ENCODE assay signal across 17 mouse cellular contexts in the genomic region with DNA sequence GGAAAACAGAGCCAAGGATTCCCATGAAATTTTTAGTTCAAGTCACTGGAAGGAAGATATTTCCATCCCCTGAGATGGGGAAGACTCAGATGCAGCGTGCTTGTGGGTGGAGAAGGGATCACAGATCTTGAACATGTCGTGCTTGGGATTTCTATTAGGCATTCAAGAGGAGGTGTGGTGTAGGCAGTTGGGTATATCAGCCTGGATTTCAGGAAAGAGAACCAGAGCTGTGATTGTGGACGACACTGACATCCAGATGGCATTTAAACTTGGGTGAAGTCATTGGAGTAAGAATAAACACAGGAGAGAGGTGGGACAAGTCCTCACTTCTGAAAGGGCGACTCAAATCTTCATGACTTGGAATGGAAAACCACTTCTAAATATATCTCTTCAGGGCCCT.
DNase-seq lines count a peak whose midpoint lies in the region.
"Had no signal": no experiment of that assay in that cellular context is flagged by ENCODE, and none has a peak within 500 bp of the region (broad histone marks: within the 10 kb centered on the region; RNA-seq: fewer than 3 reads in every experiment).

No protein-coding gene starts in this region.

- H3K9me3 ChIP-seq in heart, embryonic 10.5 days, result 0 out of 2 replicates have a peak, but pooled peaks cover 4% of the 10 kb centered on the region
- H3K9me3 ChIP-seq: embryonic facial prominence, embryonic 12.5 days; forebrain, embryonic 15.5 days; hindbrain, embryonic 15.5 days had no signal

- H3K36me3 ChIP-seq in heart, embryonic 10.5 days, result no peaks in the 10 kb centered on the region
- H3K36me3 ChIP-seq: embryonic facial prominence, embryonic 12.5 days; forebrain, embryonic 15.5 days; hindbrain, embryonic 15.5 days had no signal

- H3K27me3 ChIP-seq in heart, embryonic 10.5 days (ENCODE audit: insufficient read depth, poor library complexity, severe bottlenecking), result no peaks in the 10 kb centered on the region
- H3K27me3 ChIP-seq: embryonic facial prominence, embryonic 12.5 days; forebrain, embryonic 15.5 days; hindbrain, embryonic 15.5 days; Patski had no signal

- H3K4me3 ChIP-seq in heart, embryonic 10.5 days, result no peak overlapping the region
- H3K4me3 ChIP-seq: embryonic facial prominence, embryonic 12.5 days; forebrain, embryonic 15.5 days; hindbrain, embryonic 15.5 days had no signal

- WGBS in heart, embryonic 10.5 days, result 69% methylated on average over 4 of the region's 4 CpGs

- DNase-seq in frontal cortex, adult 2 months (ENCODE audit: extremely low spot score in 1 of 2, low spot score in 1 of 2), result peak; percentile 72 to 82
- DNase-seq in frontal cortex, postnatal 10 days (ENCODE audit: low spot score in 2 of 2), result no peak
- DNase-seq in right cerebral cortex, postnatal 36 days (ENCODE audit: low spot score in 2 of 2), result peak; percentile 34 to 77
- DNase-seq in right cerebral cortex, postnatal 4 days, result no peak
- peak; percentile 30 to 53 for DNase-seq in left cerebral cortex, postnatal 14 days (ENCODE audit: low spot score in 2 of 2)
- DNase-seq in heart, postnatal 25 days (ENCODE audit: low spot score), result no peak
- DNase-seq in heart, embryonic 10.5 days (ENCODE audit: low spot score), result no peak
- DNase-seq: adrenal gland, postnatal 14 days; cerebellum, adult 2 months; cerebellum, postnatal 10 days; embryo, embryonic 11 days; gastrocnemius, postnatal 10 days; heart, postnatal 36 days had no signal

- no peak overlapping the region for H3K27ac ChIP-seq in heart, embryonic 10.5 days
- H3K27ac ChIP-seq: embryonic facial prominence, embryonic 12.5 days; forebrain, embryonic 15.5 days; hindbrain, embryonic 15.5 days had no signal

- intact Hi-C loops in left cerebral cortex, postnatal 14 days (cut with DNase I), result no loop called here
- intact Hi-C loops in heart, postnatal 25 days (cut with DNase I), result no loop called here

- H3K4me1 ChIP-seq in heart, embryonic 10.5 days, result no peaks in the 10 kb centered on the region
- H3K4me1 ChIP-seq: embryonic facial prominence, embryonic 12.5 days; forebrain, embryonic 15.5 days; hindbrain, embryonic 15.5 days had no signal

Comparison
In these comparisons a context has a peak if more than half of its experiments do, and no peak if none do; other contexts are left out.
1. DNase-seq: peak in frontal cortex, adult 2 months (2 of 2), right cerebral cortex, postnatal 36 days (2 of 2) and left cerebral cortex, postnatal 14 days (2 of 2); none in frontal cortex, postnatal 10 days (0 of 2), right cerebral cortex, postnatal 4 days (single experiment), heart, postnatal 25 days (single experiment) and heart, embryonic 10.5 days (single experiment).